Mouse (Mus musculus): ENCODE results near the gene Senp1. TPM values are rescaled to one million over a fixed set of nuclear protein-coding genes. Genes with fewer than 3 reads are reported as not detected.

The Senp1 gene
- total and polyA plus RNA-seq, 3 experiments = 17.1 to 61.3 (median 55.5) TPM

GRCm38 (mm10) chr15:97999546-97999945 lies 94.0 kb downstream of the Senp1 start:
- no peaks in the 10 kb centered on the region for H3K36me3 ChIP-seq (replicated peaks)
- no peak for DNase-seq (ENCODE audit: low spot score)
- no peaks in the 10 kb centered on the region for H3K9me3 ChIP-seq (replicated peaks)
- no peaks in the 10 kb centered on the region for H3K4me1 ChIP-seq (ENCODE audit: insufficient read depth, low read depth, low read length)
- H3K4me3 ChIP-seq (ENCODE audit: low read depth, low read length) = no peak overlapping the region
- H3K27me3 ChIP-seq (ENCODE audit: insufficient read depth, low read length) = peaks cover 46% of the 10 kb centered on the region
- TF ChIP-seq CTCF (IDR thresholded peaks at IDR 0.05; ENCODE audit: low read depth, low read length) (no peak), GATA2 (IDR thresholded peaks at IDR 0.05; ENCODE audit: borderline replicate concordance, low read depth, low read length) (no peak), POLR2AphosphoS5 (IDR thresholded peaks at IDR 0.05; ENCODE audit: insufficient replicate concordance, low read depth, low read length) (no peak), GATA1 (IDR thresholded peaks at IDR 0.05; ENCODE audit: borderline replicate concordance, low read length) (no peak), TAL1 (conservative IDR thresholded peaks at IDR 0.05; ENCODE audit: low read depth, low read length) (no peak)
- ATAC-seq (ENCODE audit: extremely low read depth, insufficient number of reproducible peaks, low FRiP score, poor library complexity, severe bottlenecking) = no peak

- TF ChIP-seq CTCF (IDR thresholded peaks at IDR 0.05; ENCODE audit: low read depth, low read length) = no peak
- TF ChIP-seq GATA2 (IDR thresholded peaks at IDR 0.05; ENCODE audit: borderline replicate concordance, low read depth, low read length) = no peak
- Histone ChIP-seq H3K9me3 (replicated peaks) (no peaks in the 10 kb centered on the region), H3K4me3 (ENCODE audit: low read depth, low read length) (no peak overlapping the region), H3K4me1 (ENCODE audit: insufficient read depth, low read depth, low read length) (no peaks in the 10 kb centered on the region), H3K27me3 (ENCODE audit: insufficient read depth, low read length) (peaks cover 28% of the 10 kb centered on the region; the same call in 1 of the 2 replicates), H3K36me3 (replicated peaks) (no peaks in the 10 kb centered on the region)
- ATAC-seq (ENCODE audit: extremely low read depth, insufficient number of reproducible peaks, low FRiP score, poor library complexity, severe bottlenecking) (no peak), DNase-seq (ENCODE audit: low spot score) (no peak)
Measured at GRCm38 (mm10) chr15:97996716-97997256, 96.8 kb downstream of the Senp1 start.

GRCm38 (mm10) chr15:97992712-97993286 lies 100.7 kb downstream of the Senp1 start:
- ATAC-seq (ENCODE audit: extremely low read depth, insufficient number of reproducible peaks, low FRiP score, poor library complexity, severe bottlenecking) (peak; percentile 91), DNase-seq (ENCODE audit: low spot score) (no peak)
- Histone ChIP-seq H3K9me3 (replicated peaks) (no peaks in the 10 kb centered on the region), H3K27me3 (ENCODE audit: insufficient read depth, low read length) (peaks cover 28% of the 10 kb centered on the region), H3K4me3 (ENCODE audit: low read depth, low read length) (no peak overlapping the region), H3K36me3 (replicated peaks) (no peaks in the 10 kb centered on the region), H3K4me1 (ENCODE audit: insufficient read depth, low read depth, low read length) (no peaks in the 10 kb centered on the region)
- TF ChIP-seq CTCF (IDR thresholded peaks at IDR 0.05; ENCODE audit: low read depth, low read length) (no peak), POLR2AphosphoS5 (IDR thresholded peaks at IDR 0.05; ENCODE audit: insufficient replicate concordance, low read depth, low read length) (no peak), TAL1 (conservative IDR thresholded peaks at IDR 0.05; ENCODE audit: low read depth, low read length) (no peak), GATA1 (IDR thresholded peaks at IDR 0.05; ENCODE audit: borderline replicate concordance, low read length) (no peak), GATA2 (IDR thresholded peaks at IDR 0.05; ENCODE audit: borderline replicate concordance, low read depth, low read length) (no peak)

- H3K4me1 ChIP-seq (ENCODE audit: insufficient read depth, low read depth, low read length) = no peaks in the 10 kb centered on the region
- ATAC-seq (ENCODE audit: extremely low read depth, insufficient number of reproducible peaks, low FRiP score, poor library complexity, severe bottlenecking) (no peak), DNase-seq (ENCODE audit: low spot score) (no peak)
- no peaks in the 10 kb centered on the region for H3K36me3 ChIP-seq (replicated peaks)
- no peak overlapping the region for H3K4me3 ChIP-seq (ENCODE audit: low read depth, low read length)
- TF ChIP-seq CTCF (IDR thresholded peaks at IDR 0.05; ENCODE audit: low read depth, low read length) (no peak), TAL1 (conservative IDR thresholded peaks at IDR 0.05; ENCODE audit: low read depth, low read length) (no peak), POLR2AphosphoS5 (IDR thresholded peaks at IDR 0.05; ENCODE audit: insufficient replicate concordance, low read depth, low read length) (no peak), GATA2 (IDR thresholded peaks at IDR 0.05; ENCODE audit: borderline replicate concordance, low read depth, low read length) (no peak), GATA1 (IDR thresholded peaks at IDR 0.05; ENCODE audit: borderline replicate concordance, low read length) (no peak)
- H3K27me3 ChIP-seq (ENCODE audit: insufficient read depth, low read length) = peaks cover 34% of the 10 kb centered on the region
- H3K9me3 ChIP-seq (replicated peaks) = no peaks in the 10 kb centered on the region
Measured at GRCm38 (mm10) chr15:97992027-97992711, 101.4 kb downstream of the Senp1 start.

GRCm38 (mm10) chr15:97991285-97991895 lies 102.2 kb downstream of the Senp1 start:
- Histone ChIP-seq H3K4me3 (ENCODE audit: low read depth, low read length) (no peak overlapping the region), H3K9me3 (replicated peaks) (no peaks in the 10 kb centered on the region), H3K4me1 (ENCODE audit: insufficient read depth, low read depth, low read length) (no peaks in the 10 kb centered on the region), H3K27me3 (ENCODE audit: insufficient read depth, low read length) (peaks cover 35% of the 10 kb centered on the region), H3K36me3 (replicated peaks) (no peaks in the 10 kb centered on the region)
- ATAC-seq (ENCODE audit: extremely low read depth, insufficient number of reproducible peaks, low FRiP score, poor library complexity, severe bottlenecking) (no peak), DNase-seq (ENCODE audit: low spot score) (no peak)
- TF ChIP-seq GATA2 (IDR thresholded peaks at IDR 0.05; ENCODE audit: borderline replicate concordance, low read depth, low read length) = no peak
- TF ChIP-seq POLR2AphosphoS5 (IDR thresholded peaks at IDR 0.05; ENCODE audit: insufficient replicate concordance, low read depth, low read length) = no peak
- no peak for TF ChIP-seq GATA1 (IDR thresholded peaks at IDR 0.05; ENCODE audit: borderline replicate concordance, low read length)
- TF ChIP-seq TAL1 (conservative IDR thresholded peaks at IDR 0.05; ENCODE audit: low read depth, low read length) = no peak
- TF ChIP-seq CTCF (IDR thresholded peaks at IDR 0.05; ENCODE audit: low read depth, low read length) = no peak

GRCm38 (mm10) chr15:97990721-97991120 lies 102.8 kb downstream of the Senp1 start:
- Histone ChIP-seq H3K27me3 (ENCODE audit: insufficient read depth, low read length) (peaks cover 35% of the 10 kb centered on the region), H3K9me3 (replicated peaks) (no peaks in the 10 kb centered on the region)
- no peak for TF ChIP-seq GATA1 (IDR thresholded peaks at IDR 0.05; ENCODE audit: borderline replicate concordance, low read length)
- TF ChIP-seq CTCF (IDR thresholded peaks at IDR 0.05; ENCODE audit: low read depth, low read length) = no peak
- TF ChIP-seq GATA2 (IDR thresholded peaks at IDR 0.05; ENCODE audit: borderline replicate concordance, low read depth, low read length) = no peak
- no peak for TF ChIP-seq POLR2AphosphoS5 (IDR thresholded peaks at IDR 0.05; ENCODE audit: insufficient replicate concordance, low read depth, low read length)
- TF ChIP-seq TAL1 (conservative IDR thresholded peaks at IDR 0.05; ENCODE audit: low read depth, low read length) = no peak

More at GRCm38 (mm10) chr15:97990721-97991120, 102.8 kb downstream of the Senp1 start:
- H3K4me1 ChIP-seq (ENCODE audit: insufficient read depth, low read depth, low read length) = no peaks in the 10 kb centered on the region
- DNase-seq (ENCODE audit: low spot score) (no peak), ATAC-seq (ENCODE audit: extremely low read depth, insufficient number of reproducible peaks, low FRiP score, poor library complexity, severe bottlenecking) (no peak)
- H3K36me3 ChIP-seq (replicated peaks) = no peaks in the 10 kb centered on the region
- no peak overlapping the region for H3K4me3 ChIP-seq (ENCODE audit: low read depth, low read length)
